Mouse (Mus musculus) kidney, adult 18-20 months (tissue): ENCODE data around the gene Nfatc2ip.
"Not testable (repeated sequence)": the region's sequence is repeated elsewhere in the genome, so short reads cannot be mapped to it uniquely, and the experiment has no call there.

Experiments
- DNase-seq: peaks from one replicate; pipeline ENCODE4 v3.0.0; 2021

The Nfatc2ip gene

GRCm38 (mm10) chr7:126402518-126402917 is 6.0 kb upstream of the Nfatc2ip start:
- not testable (repeated sequence) for DNase-seq

GRCm38 (mm10) chr7:126399548-126399947 is 3.0 kb upstream of the Nfatc2ip start:
- peak; percentile 84 for DNase-seq

DNA sequence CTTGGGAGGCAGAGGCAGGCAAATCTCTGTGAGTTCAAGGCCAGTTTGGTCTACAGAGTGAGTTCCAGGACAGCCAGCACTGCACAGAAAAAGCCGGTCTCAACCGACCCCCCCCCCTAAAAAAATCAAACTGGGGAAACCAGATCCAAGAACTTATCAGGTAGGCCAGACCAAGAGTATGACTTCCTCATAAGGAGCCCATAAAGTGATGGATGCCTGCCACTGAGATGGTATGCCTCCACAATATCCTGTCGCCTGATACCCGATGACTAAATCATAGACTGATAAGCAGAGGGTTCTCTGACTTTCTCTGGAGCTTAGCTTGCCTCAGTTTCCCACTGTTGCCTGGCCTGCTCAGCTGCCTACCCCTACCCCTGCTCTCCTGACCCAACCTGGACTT is 1.3 kb upstream of the Nfatc2ip start:
- no peak for DNase-seq

- DNase-seq: no peak
Observed at GRCm38 (mm10) chr7:126397221-126397620, 684 bp upstream of the Nfatc2ip start.

GRCm38 (mm10) chr7:126392086-126392884 is 4.3 kb downstream of the Nfatc2ip start:
- not testable (repeated sequence) for DNase-seq

GRCm38 (mm10) chr7:126388185-126388584 is 8.4 kb downstream of the Nfatc2ip start:
- DNase-seq: no peak

DNA sequence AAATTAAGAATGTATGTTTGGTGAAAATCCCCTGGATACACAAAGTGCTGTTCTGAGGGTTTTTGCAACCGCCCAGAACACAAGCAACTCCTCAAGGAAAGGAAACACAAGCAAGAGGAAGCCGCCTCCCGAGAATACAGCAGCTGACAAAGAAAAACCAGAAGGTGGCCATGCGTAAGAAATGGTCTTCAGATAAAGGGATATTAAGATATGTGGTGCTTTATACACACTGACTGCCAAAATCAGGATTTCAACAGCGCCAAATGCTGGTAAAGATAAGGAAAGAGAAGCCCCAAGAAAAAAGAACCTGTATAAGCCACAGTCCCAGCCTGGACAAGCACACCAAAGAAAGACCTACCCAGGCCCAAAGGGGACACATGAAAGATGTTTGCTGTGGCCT is 13.0 kb downstream of the Nfatc2ip start:
- DNase-seq: no peak

- peak; percentile 97 for DNase-seq
Observed at GRCm38 (mm10) chr7:126377278-126378158, 19.0 kb downstream of the Nfatc2ip start, which contains the start of gene Spns1. TSS of gene Spns1 (minus strand) at chr7:126377450.

- no peak for DNase-seq
Observed at GRCm38 (mm10) chr7:126376903-126377277, 19.6 kb downstream of the Nfatc2ip start.

DNA sequence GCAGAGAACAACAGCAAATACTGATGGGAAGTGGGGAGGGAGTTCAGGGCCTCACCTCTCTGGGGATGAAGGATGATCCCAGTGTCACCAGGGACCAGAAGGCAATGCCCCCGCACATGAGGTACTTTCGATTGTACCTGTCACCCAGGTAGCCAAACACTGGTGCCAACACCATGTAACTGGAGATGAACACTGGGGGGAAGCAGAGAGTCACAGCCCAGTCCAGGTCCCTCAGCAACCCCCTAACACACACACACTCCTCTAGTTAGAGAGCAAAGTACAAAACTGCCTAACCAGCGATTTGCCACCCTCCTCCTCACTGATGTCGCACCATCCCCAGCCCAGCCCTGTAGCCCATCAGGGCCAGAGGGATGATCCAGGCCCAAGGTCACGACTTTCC is 21.5 kb downstream of the Nfatc2ip start:
- no peak for DNase-seq

- DNase-seq: no peak
Observed at GRCm38 (mm10) chr7:126374526-126374925, 22.0 kb downstream of the Nfatc2ip start.

DNA sequence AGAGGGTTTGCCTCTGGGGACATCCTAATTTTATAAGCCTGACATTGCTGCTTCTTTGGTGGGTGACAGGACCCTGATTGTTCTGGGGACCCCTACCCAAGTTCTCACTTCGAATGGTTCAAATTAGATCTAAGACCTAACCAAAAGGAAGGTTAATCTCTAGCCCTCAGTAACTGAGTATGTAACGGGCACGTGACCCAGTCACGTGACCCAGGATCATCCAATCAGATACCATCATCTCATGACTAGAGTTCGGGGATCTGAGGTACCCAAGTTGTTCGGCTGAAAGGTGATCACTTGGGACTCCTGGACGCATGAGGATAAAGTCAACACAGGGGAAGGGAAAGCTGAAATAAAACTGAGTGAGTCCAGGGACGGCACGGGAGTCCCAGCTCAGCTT is 23.5 kb downstream of the Nfatc2ip start:
- DNase-seq: no peak

DNA sequence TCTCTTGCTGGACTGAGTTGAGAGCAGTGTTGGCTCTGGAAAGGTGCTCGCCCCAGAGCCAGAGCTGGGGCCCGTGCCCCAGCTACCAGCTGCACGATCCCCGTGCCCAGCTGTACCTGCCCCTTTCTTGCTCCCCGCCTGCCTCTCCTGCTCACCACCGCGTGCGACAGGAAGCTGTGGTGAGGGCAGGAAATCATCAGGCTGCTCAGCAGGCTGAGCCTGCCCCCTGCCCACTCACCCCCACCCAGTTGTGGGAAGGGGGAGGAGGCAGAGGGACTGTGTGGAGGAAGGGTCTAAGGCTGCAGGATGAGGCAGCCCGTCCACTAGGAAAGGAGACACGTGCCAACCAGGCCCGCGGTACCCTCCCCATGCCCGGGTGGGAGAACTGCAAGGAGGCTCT is 27.1 kb downstream of the Nfatc2ip start, which contains the start of gene Lat:
Gene Lat, minus strand, starts transcription at position 178 of the 400 bp plus-strand sequence.
- DNase-seq: no peak

- DNase-seq: no peak
Observed at GRCm38 (mm10) chr7:126368367-126368766, 28.2 kb downstream of the Nfatc2ip start.

GRCm38 (mm10) chr7:126367636-126368035 is 28.9 kb downstream of the Nfatc2ip start:
- no peak for DNase-seq

GRCm38 (mm10) chr7:126363038-126363437 is 33.5 kb downstream of the Nfatc2ip start:
- DNase-seq: no peak

GRCm38 (mm10) chr7:126359049-126359448 is 37.5 kb downstream of the Nfatc2ip start:
- DNase-seq: no peak

DNA sequence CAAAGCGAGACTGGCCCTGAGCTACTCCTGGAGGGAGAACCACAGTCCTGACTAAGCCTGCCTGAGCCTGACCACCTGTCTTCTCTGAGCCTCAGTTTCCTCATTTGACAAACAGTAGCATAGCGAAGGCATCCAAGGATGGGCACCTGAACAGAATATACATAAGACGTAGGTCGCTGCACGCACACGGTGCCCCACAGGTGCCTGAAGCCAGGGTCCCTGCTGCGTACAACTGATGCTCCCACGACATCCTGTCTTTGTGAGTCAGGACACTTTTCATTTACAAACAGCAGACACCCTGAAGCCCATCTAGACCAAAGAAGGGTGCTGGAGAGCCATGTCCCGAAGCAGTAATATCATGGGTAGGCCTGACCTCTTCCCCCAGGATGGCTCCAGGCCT is 38.1 kb downstream of the Nfatc2ip start:
- no peak for DNase-seq

- DNase-seq: no peak
Observed at GRCm38 (mm10) chr7:126357838-126358237, 38.7 kb downstream of the Nfatc2ip start.

- DNase-seq: no peak
Observed at GRCm38 (mm10) chr7:126356793-126357591, 39.5 kb downstream of the Nfatc2ip start.

DNA sequence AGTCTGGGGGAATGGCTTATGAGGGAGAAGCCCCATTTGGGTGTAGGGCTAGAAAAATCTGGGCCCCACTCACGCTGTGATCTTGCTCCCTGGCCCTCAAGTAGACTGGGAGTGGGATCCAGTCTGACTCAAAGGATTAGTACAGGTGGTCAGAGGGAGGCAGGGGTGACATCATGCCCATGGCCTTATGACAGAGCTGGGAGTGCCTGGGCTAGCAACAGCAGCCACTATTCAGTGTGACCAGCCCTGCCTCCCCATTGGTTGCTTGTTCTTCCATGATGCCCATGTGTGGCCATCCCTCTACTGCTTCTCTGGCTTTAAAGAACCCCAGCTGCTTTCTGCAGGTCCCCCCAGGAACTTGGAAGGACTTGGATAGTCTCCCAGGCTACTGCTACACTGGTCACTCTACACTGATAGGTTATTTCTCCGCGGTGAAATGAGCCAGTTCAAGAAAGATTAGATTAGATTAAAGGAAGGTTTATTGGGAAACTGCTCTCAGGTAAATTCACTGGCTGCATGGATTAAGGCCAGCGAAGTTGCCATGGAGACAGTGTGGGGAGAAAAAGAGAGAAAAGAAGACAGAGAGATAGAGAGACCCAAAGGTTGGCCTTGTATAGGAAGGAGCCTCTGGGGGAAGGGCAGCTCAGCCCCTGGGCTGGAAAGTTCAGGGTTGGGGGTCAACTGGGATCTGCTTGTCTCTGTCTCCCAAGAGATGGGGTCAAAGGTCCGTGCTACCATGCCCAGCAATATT is 40.5 kb downstream of the Nfatc2ip start:
- DNase-seq: no peak
